Comparison of ENCODE assay signal across 22 mouse cellular contexts in genomic region chr6:139876691-139877090, GRCm38 (mm10).
DNase-seq lines count a peak whose midpoint lies in the region; ATAC-seq and TF ChIP-seq lines count a peak whose summit lies in the region.
"Had no signal": no experiment of that assay in that cellular context is flagged by ENCODE, and none has a peak within 500 bp of the region (broad histone marks: within the 10 kb centered on the region; RNA-seq: fewer than 3 reads in every experiment).

No protein-coding gene starts in this region.

- H3K4me3 ChIP-seq in gastrocnemius, adult 2 months = no peak overlapping the region
- no peak overlapping the region for H3K4me3 ChIP-seq in liver, adult 2 months (ENCODE audit: insufficient read depth, low read depth, low read length)
- H3K4me3 ChIP-seq in liver, embryonic 11.5 days (ENCODE audit: low read depth, low read length) = no peak overlapping the region
- H3K4me3 ChIP-seq in liver, postnatal 0 days (ENCODE audit: low read depth, low read length) = no peak overlapping the region

- no peaks in the 10 kb centered on the region for H3K79me2 ChIP-seq in liver, adult 2 months (ENCODE audit: control insufficient read depth, insufficient read depth, low read length)

- H3K9ac ChIP-seq in liver, adult 2 months (ENCODE audit: low read depth, low read length) = no peak overlapping the region
- no peak overlapping the region for H3K9ac ChIP-seq in liver, embryonic 11.5 days (ENCODE audit: low read depth, low read length)
- no peak overlapping the region for H3K9ac ChIP-seq in liver, postnatal 0 days (replicated peaks)

- H3K36me3 ChIP-seq in liver, adult 2 months (ENCODE audit: control insufficient read depth, insufficient read depth, low read length) = no peaks in the 10 kb centered on the region
- H3K36me3 ChIP-seq in liver, embryonic 11.5 days (ENCODE audit: control insufficient read depth, insufficient read depth, low read length) = no peaks in the 10 kb centered on the region
- no peaks in the 10 kb centered on the region for H3K36me3 ChIP-seq in liver, postnatal 0 days (replicated peaks; ENCODE audit: insufficient read depth, low read length)
- H3K36me3 ChIP-seq: G1E had no signal

- no peak for ATAC-seq in liver, embryonic 11.5 days (replicated peaks; ENCODE audit: low FRiP score)
- no peak for ATAC-seq in liver, postnatal 0 days
- ATAC-seq: activated CD4-positive, CD25-positive, alpha-beta regulatory T cell, adult 4 months; CD4-positive, CD25-positive, alpha-beta regulatory T cell, adult 4 months; Patski had no signal

- no peak overlapping the region for H3K4me2 ChIP-seq in liver, embryonic 11.5 days
- no peak overlapping the region for H3K4me2 ChIP-seq in liver, postnatal 0 days (ENCODE audit: low read depth, low read length)

- TF ChIP-seq CTCF in gastrocnemius, adult 2 months (IDR thresholded peaks at IDR 0.05) = no peak
- no peak for TF ChIP-seq CTCF in liver, adult 2 months (IDR thresholded peaks at IDR 0.05; ENCODE audit: low read depth, low read length)
- no peak for TF ChIP-seq CTCF in liver, postnatal 0 days (IDR thresholded peaks at IDR 0.05; ENCODE audit: low read depth)

- H3K4me1 ChIP-seq in liver, adult 2 months (ENCODE audit: control insufficient read depth, insufficient read depth, low read length) = peaks cover 14% of the 10 kb centered on the region
- no peaks in the 10 kb centered on the region for H3K4me1 ChIP-seq in liver, embryonic 11.5 days (replicated peaks; ENCODE audit: control insufficient read depth, insufficient read depth, low read length)
- 0 out of 2 replicates have a peak, but pooled peaks cover 2% of the 10 kb centered on the region for H3K4me1 ChIP-seq in liver, postnatal 0 days (ENCODE audit: insufficient read depth)

- H3K27ac ChIP-seq in gastrocnemius, adult 2 months = 0 out of 2 replicates have a peak overlapping the region, but pooled peaks have one; percentile 67
- no peak overlapping the region for H3K27ac ChIP-seq in liver, adult 2 months (replicated peaks; ENCODE audit: insufficient read depth, low read depth, low read length)
- H3K27ac ChIP-seq in liver, embryonic 11.5 days (ENCODE audit: low read depth, low read length) = no peak overlapping the region
- peak overlapping the region; percentile 91 for H3K27ac ChIP-seq in liver, postnatal 0 days (ENCODE audit: low read depth)

- TF ChIP-seq POLR2A in liver, adult 2 months (IDR thresholded peaks at IDR 0.05; ENCODE audit: extremely low read depth, insufficient read depth, low read length) = no peak

- H3K9me3 ChIP-seq in liver, embryonic 11.5 days (ENCODE audit: control insufficient read depth, low read length) = no peaks in the 10 kb centered on the region
- H3K9me3 ChIP-seq in liver, postnatal 0 days (ENCODE audit: low read length) = no peaks in the 10 kb centered on the region

- WGBS in liver, adult 2 months = 32% methylated on average over 1 of the region's 1 CpGs
- 83% methylated on average over 1 of the region's 1 CpGs for WGBS in liver, embryonic 11.5 days
- WGBS in liver, postnatal 0 days (ENCODE audit: insufficient replicate concordance) = 62% methylated on average over 1 of the region's 1 CpGs

- H3K27me3 ChIP-seq in liver, adult 2 months (ENCODE audit: control insufficient read depth, insufficient read depth, low read length) = no peaks in the 10 kb centered on the region
- no peaks in the 10 kb centered on the region for H3K27me3 ChIP-seq in liver, embryonic 11.5 days (replicated peaks; ENCODE audit: control insufficient read depth, insufficient read depth, low read length)
- no peaks in the 10 kb centered on the region for H3K27me3 ChIP-seq in liver, postnatal 0 days (ENCODE audit: insufficient read depth, low read length)
- H3K27me3 ChIP-seq: CH12.LX, Patski had no signal

- DNase-seq in gastrocnemius, adult 2 months = no peak
- no peak for DNase-seq in gastrocnemius, postnatal 25 days
- peak; percentile 40 for DNase-seq in heart, adult 11 months
- no peak for DNase-seq in heart, postnatal 36 days
- peak; percentile 96 for DNase-seq in liver, adult 2 months (ENCODE audit: extremely low read depth, low read depth, low spot score)
- DNase-seq in liver, embryonic 11.5 days (ENCODE audit: low spot score) = no peak
- DNase-seq in liver, postnatal 0 days = no peak
- no peak for DNase-seq in liver
- DNase-seq: adrenal gland, adult 2 months; adrenal gland, adult 8-10 months; adrenal gland, postnatal 10 days; adrenal gland, postnatal 14 days; adrenal gland, postnatal 25 days; adrenal gland, postnatal 36 days; B cell, adult 2 months; cerebellum, adult 11 months; cerebellum, adult 11-12 months had no signal

- no peak for TF ChIP-seq EP300 in liver, postnatal 0 days (IDR thresholded peaks at IDR 0.05; ENCODE audit: low read depth)

- intact Hi-C loops in gastrocnemius, adult 2 months (cut with DNase I) = loop anchor here (5.0 kb wide), 1 partner anchor 551 kb away; no protein-coding TSS in a partner anchor
- intact Hi-C loops in heart, postnatal 36 days (cut with DNase I) = loop anchor here (5.0 to 10.0 kb wide), 3 partner anchors 208 to 678 kb away; partner anchors contain the start of gene Plekha5

Comparison
In these comparisons a context has a peak if more than half of its experiments do, and no peak if none do; other contexts are left out.
1. DNase-seq: peak in heart, adult 11 months (single experiment) and liver, adult 2 months (single experiment); none in gastrocnemius, adult 2 months (single experiment), gastrocnemius, postnatal 25 days (single experiment), heart, postnatal 36 days (0 of 2), liver, embryonic 11.5 days (single experiment), liver, postnatal 0 days (single experiment) and liver (single experiment).
2. H3K27ac ChIP-seq: peak in gastrocnemius, adult 2 months (single experiment) and liver, postnatal 0 days (single experiment); none in liver, adult 2 months (single experiment) and liver, embryonic 11.5 days (single experiment).